Mouse (Mus musculus): ENCODE results near the gene Rgl3. TPM values are rescaled to one million over a fixed set of nuclear protein-coding genes. Genes with fewer than 3 reads are reported as not detected.

The Rgl3 gene
- total RNA-seq (2021) = 1 to 10 TPM; 4.8 to 7.1 TPM
- long read RNA-seq, experiment 1, transcript Rgl3-201 (19 exons, 2,543 nt) = major isoform, 7 of 8 reads
- long read RNA-seq, experiment 1, partial matches to known transcripts = 0 of 8 reads
- long read RNA-seq, experiment 1, other reads (novel, unspliced or antisense) = 1 of 8 reads
- long read RNA-seq, experiment 2, partial matches to known transcripts = 0 of 2 reads
- long read RNA-seq, experiment 2, other reads (novel, unspliced or antisense) = 1 of 2 reads

DNA sequence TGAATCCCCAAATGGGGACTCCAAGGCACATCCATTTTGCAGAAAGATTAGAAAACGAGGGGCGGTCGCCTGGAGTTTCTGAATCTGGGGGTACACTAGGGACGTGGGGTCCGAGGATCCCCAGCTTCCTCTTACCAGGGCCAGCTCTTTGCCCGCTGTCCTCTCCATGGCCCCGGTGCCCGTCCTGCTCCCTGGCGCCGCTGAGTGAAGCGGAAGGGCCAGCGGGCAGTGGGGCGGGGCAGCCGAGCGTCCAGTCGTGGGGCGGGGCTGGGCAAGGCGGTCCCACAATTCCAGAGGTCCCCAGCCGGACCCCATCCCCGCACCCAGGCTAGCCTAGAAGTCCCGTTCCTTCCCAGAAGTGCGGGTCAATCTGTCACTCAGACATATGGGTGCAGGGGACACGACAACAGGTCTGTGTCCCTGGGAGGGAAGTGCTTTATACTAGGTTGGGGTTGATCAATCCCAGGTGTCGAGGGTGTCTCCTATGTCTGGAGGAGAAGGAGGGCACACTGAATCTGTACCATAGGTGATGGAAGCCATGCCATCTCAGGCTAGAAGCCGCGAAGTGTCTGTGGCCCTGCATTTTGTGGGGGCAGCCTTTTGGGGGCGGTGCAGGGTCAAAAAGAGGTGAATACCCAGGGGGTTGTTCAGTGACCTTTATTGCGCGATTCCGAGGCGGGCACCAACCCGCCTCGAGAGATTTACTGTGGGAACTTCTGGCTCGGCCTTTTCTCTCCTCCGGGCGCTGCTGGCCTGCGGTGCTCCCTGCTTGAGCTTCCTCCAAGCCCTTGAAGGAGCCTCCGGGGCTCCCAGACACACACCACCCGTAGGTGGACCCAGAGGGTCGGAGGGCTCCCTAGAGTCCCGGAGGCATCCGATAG, at the start of gene Rgl3:
Gene Rgl3, minus strand, starts transcription at position 217 of the 881 bp plus-strand sequence.
- DNase-seq = peak; percentile 76 to 80

GRCm38 (mm10) chr9:22037826-22038225, 48.6 kb upstream of the Rgl3 start:
- DNase-seq = no peak

DNA sequence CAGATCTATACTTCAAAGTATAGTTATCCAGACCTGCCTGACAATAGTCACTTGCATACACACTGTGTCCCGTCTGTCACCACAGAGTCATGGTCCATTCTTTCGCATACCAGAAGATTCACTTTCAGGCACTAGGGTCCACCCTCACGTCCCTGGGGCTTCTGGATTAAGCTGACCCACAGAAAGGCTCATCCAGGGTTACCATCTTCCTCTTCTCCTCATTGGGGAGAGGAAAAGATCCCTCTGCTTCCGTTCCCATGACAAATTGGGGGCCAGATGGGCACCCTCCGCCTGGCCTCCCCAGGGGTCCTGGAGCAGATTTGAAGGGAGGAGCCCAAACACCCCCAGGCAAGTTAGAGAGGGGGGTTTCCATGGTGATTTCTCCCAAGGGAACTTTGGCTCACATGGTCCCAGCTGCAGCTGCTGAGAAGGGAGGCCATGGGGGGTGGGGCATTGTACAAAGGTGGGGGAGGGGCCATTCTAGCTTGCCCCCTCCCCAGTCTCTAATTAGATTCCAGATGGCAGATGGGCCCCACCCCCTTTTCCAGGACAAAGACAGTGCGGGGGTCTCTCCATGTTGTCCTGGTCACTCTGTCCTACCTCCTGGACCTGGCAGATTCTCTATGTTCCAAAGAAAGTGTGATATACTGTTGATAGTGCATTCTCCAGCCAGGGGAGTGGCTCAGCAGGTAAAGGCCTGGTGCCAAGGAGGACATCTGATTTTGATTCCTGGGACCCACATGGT, 46.2 kb upstream of the Rgl3 start:
- no peak for DNase-seq

DNA sequence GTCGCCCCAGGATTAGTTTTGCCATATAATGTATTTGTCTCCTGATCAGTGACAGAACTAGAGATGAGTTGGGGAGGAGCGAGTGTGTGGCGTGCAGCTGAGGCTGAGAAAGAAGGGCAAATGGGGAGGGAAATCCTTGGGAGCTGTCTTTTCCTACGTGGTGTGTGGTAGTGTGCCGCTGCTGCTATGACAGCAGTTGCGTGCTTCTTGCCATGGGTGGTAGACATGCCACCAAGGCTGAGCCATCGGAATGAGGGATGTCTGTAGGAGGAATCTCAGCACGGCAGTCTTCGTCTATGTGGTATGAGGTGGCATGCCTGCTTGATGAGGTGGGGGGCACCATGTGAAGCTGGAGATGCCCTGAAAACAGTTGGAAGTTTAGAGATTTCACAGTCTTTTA, 41.1 kb upstream of the Rgl3 start:
- DNase-seq = no peak

DNA sequence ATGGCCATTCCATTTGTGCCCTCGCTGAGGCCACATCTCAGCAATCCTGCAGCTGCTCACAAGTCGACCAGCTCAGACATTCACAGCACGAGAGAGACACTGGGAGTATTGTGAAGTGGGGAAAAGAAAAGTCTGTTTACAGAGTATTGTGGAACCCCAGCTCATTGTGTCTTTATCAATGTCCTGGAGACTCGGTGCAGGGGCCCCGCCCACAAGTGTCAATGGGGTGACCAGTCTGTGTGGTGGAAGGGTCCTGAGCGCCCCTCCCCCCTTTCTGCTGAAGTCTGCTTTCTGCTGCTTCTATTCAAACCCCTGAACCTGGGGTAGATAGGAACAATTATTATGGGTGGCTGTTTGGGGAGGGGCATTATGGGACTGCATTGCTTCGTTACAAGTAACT, 39.2 kb upstream of the Rgl3 start:
- no peak for DNase-seq

DNA sequence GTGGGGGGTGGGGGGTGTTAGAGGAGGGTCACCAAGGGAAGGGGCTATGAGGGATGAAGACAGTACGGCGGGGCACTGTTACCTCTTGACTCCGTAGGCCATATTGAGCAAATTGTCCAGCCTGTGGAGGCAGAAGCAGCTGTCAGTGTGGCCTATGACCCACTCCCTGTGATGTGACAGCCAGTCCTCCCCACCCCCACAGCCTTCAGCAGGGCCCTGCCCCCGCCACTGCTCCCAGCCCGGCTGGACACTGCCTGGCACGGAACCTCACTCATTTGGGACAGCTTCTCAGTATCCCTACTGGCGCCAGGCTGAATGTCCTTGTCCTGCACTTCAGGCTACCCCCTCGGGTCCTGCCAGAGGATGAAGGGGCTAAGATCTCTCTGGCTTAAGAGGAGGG, 35.3 kb upstream of the Rgl3 start:
- DNase-seq = no peak

- DNase-seq = no peak
These were observed 28.1 kb upstream of the Rgl3 start for GRCm38 (mm10) chr9:22017208-22017825.

GRCm38 (mm10) chr9:22016245-22016644, 27.0 kb upstream of the Rgl3 start:
- DNase-seq = no peak

DNA sequence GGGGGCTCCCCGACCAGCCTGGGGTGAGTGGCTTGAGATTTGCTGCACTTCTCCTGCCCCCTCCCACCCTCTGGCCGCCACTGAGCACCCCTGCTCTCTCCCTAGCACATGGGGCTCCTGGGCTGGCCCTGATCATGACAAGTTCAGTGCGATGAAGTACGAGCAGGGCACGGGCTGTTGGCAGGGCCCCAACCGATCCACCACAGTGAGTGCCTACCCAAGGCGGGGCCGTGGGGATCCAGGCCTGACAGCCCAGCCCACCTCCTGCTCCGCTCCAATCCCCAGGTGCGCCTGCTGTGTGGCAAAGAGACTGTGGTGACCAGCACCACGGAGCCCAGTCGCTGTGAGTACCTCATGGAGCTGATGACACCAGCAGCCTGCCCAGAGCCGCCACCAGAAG, 23.5 kb upstream of the Rgl3 start:
- DNase-seq = no peak

DNA sequence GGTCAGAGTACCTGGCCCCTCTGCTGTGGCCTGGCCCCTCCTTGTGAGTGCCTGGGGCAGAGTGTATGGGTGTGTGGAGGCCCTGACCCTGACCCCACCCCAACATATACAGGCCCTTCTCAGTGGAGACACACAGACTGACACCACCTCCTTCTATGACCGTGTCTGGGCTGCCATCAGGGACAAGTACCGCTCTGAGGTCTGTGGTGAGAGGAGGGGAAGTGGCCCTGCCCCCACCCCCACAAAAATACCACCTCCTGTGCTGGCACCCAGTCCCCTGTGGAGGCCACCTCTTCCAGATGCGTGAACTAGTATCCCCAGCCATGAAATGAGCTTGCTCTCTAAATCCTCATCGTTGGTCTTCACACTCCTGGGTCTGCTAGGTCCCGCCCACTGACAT, 21.8 kb upstream of the Rgl3 start:
- no peak for DNase-seq

- no peak for DNase-seq
These were observed 15.3 kb upstream of the Rgl3 start for GRCm38 (mm10) chr9:22004546-22004945.

DNA sequence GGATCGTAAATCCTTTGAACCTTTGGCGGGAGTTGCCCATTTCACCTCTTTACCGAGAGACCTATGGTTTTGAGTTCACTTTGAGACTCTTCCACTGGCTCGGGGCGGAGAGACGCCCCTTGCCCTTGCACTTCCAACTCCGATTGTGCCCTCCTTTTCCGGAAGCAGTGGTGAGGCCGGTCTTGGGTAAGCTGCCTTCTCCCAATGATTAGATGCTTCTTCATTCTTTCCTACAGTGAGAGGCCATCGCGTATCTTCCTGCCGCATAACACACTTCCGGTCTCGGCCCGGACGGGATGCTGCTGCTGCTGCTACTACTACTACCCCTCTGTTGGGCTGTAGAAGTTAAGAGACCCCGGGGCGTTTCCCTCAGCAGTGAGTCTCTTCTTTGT, 13.9 kb upstream of the Rgl3 start:
- no peak for DNase-seq

DNA sequence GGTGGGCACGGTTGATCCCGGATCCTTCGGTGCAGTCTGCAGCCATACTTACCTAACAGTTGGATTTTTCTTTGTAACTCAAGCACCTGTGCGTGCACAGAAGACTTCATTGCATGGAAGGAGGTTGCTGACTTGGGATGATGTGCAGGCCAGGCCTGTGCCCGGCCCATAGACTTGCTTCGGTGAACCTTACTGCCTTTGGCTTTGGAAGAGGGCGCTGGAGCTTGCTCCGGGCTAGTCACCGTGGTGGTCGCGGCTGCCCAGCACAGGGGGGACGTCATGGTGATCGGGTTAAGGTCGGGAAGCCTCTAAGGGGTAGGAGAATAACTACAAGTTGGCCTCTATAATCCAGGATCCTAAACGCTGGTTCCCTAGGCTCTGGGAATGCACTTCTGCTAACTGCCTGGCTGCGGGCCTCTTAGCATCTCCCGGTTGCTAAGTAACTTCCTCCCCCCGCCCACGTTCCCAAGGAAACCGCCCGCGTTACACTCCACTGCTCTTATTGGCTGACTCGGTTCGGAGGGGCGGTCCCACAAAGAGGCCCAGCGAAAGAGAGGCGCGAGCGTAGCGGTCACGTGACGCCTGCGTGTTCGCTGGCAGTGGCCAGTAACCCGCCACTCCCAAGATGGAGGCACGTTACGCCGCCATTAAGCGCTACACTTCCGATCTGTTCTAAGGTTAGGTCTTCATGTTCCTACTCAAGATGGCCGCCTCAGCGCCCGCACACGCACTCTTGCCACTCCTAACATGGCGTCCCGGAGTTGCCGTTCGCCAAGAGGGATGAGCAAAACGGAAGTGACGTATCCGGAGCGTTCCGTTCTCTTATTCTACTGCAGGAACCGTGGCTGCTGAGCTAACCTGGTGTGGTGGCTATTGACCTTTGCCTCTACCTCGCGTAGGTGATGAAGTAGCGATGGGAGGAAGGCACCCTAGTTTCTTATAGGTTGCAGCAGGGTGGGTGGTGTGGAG, 13.2 kb upstream of the Rgl3 start, which contains the start of the genes Ccdc151 and Prkcsh:
Gene Ccdc151, minus strand, starts transcription at position 441 of the 969 bp plus-strand sequence.
Gene Prkcsh, plus strand, starts transcription at position 613 of the 969 bp plus-strand sequence.
- peak; percentile 99 to 100 for DNase-seq

DNA sequence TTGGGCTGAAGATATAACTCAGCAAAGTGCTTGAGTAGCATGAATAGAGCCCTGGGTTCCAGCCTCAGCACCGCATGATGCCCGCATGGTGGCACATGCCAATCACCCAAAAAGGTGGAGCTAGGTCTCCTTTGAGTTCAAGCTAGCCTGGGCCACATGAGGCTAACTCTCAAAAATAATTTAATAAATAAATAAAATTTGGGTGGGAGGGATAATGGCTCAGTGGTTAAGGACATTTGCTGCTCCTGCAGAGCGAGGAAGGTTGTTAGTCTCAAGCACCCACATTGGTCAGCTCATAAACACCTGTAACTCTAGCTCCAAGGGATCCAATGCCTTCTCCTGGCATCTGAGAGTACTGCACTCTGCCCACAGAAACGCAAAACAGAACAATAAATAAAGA, 12.4 kb upstream of the Rgl3 start:
- DNase-seq = no peak

DNA sequence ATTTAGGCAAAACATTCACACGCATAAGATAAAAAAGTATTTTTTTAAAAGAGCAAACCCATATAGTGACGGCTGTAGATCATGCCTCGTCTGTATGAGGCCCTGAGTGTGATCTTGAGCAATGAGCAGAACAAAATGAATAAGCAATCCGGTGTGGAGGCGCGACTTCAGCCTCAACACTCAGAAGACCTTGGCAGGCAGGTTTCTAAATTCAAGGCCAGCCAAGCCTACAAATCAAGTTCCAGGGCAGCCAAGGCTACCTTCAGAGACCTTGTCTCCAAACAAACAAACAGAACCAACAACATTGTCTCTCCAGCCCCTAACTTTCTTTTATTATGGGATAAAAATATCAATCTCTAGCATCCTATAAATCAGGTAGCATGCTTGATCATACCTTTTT, 11.1 kb upstream of the Rgl3 start:
- no peak for DNase-seq

DNA sequence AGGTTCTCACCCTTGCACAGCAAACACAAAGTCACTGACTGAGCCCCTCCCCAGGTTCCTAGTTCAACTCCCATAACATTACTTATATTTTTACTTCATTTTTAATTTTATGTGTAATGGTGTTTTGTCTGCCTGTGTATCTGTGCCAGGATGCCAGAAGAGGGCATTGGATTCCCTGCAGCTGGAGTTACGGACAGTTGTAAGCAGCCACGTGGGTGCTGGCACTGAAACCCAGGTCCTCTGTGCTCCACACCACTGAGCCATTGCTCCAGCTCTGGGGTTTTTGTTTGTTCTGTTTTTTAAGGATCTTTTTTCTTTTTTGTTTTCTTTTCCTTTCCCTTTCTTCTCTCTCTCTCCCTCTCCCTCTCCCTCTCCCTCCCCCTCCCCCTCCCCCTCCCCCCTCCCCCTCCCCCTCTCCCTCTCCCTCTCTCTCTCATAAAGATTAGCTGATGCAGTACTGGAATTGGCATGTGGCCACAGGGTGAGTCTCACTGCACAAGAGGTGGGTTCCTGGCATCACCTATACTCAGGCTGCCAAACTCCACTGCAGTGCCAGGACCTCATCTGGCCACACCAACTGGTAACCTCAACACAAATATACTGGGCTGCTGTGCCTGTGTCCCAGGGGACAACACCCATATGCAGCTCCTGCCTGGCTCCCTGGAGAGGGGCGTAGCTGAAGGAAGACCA, 7.1 kb upstream of the Rgl3 start:
- DNase-seq = no peak

DNA sequence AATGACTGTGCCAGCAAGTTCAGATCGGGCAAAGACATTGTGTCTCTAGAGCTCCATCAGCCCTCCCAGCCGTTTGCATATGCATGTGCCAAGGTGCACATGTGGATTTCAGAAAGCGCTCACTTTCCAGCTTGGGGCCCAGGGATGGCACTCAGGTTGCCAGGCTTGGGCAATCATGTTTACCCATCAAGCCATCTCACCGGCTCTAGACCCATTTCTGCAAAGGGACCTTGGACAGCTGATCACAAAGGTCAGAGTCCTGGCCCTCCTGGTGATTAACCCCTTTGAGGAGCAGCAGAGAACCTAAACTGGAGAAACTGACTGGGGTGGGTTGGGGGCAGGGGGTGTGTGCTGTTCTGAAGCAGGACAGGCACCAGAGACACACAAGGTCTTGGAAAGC, 3.0 kb upstream of the Rgl3 start:
- DNase-seq = no peak

DNA sequence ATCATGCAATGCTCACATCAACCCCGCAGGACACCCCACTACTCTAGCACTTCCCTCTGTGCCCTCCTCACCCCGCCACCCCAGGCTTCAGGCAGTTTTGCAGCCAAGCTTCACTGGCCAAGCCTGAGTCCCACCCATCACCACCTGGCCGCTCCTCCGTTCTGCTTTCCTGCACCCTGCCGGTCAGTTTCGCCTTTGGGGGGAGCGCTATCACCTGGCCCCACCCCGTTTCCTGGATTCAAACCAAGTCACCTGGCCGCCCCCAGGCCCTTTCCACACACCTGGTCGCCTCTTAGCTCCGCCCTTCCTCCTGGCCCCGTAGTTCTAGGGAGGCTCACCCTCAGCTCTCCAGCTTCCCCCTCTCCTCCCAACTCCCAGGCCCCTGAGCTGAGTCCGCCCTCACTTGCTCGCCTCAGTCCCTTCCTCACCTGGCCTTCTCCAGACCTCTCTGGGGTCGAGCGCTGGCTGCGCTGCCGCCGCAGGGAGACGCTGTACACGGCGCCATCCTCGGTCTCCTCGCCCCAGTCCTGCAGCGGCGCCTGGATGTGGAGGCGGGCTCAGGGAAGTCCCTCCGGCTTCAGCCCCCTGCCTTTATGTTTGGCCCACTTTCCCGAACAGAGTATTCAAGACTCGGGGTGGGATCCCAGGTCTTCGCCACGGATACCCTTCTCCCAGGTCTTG, 685 bp downstream of the Rgl3 start:
- peak in 1 of 2 experiments; percentile 12 for DNase-seq

DNA sequence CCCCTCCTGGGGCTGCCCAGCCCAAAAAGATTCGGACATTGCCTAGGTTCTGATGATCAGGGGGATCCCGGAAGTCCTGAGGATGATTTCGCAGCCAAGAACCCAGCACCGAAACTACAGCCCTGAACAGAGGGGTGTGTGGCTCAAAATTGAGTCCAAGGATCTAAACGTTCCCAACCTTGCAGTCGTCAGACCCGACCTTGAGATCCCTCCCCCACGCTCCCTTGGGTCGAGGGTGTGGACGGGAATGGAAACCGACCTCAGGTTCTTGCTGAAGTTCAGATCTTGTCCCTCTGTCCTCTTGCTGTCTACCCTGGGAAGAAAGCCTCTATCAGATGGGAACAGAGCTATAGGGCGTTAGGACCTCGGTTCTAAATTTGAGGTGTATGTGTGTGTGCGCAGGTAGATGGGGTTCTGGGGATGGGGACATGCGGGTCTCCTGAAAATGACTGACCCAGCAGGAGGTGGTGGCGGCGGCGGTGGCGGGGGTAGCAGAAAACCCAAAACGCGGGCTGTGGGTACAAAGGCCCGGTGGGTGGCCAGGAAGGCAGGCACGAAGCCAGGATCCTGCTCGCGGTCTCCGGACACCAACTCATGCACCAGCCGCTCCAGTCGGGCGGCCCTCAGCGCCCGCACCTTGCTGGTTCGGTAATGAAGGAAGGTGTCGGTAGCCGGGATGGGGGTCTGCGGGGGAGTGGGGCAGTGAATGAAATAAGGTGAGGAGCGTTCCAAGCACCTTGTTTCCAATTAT, 1.5 kb downstream of the Rgl3 start:
- no peak for DNase-seq

Data from heart, adult 18-20 months (tissue).